Mouse (Mus musculus): ENCODE results near the gene Mtmr12.

DNA sequence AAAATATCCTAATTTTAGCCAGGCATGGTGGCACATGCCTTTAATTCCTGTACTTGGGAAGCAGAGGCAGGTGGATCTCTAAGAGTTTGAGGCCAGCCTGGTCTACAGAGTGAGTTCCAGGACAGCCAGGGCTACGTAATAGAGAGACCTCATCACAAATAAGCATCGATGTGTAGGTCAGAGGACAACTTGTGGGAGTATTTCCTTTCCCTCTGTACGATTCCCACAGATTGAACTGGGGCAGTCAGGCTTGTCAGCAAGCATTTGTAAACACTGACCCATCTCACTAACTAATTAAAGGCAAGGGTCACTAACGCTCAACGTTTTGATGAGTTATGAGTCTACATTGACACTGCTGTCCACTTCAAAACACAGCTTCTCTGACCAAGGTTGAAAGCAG lies 109.8 kb downstream of the Mtmr12 start:
- TF ChIP-seq CTCF (IDR thresholded peaks at IDR 0.05; ENCODE audit: extremely low read depth, insufficient read length, insufficient replicate concordance, low read depth, low read length) (no peak), POLR2A (IDR thresholded peaks at IDR 0.05; ENCODE audit: low read depth, low read length) (no peak)
